Mouse (Mus musculus) E14TG2a.4 (cell line): ENCODE results near the gene Bmp6.

ENCODE experiments used
- CTCF ChIP-seq: conservative IDR thresholded peaks from 2 replicates; pipeline ENCODE4 v1.5.1; 2014; ENCODE audit warnings: low read length
- NANOG ChIP-seq: IDR thresholded peaks from 2 replicates; pipeline ENCODE4 v1.6.1; 2014; ENCODE audit warnings: borderline replicate concordance, low read length, mixed read lengths

DNA sequence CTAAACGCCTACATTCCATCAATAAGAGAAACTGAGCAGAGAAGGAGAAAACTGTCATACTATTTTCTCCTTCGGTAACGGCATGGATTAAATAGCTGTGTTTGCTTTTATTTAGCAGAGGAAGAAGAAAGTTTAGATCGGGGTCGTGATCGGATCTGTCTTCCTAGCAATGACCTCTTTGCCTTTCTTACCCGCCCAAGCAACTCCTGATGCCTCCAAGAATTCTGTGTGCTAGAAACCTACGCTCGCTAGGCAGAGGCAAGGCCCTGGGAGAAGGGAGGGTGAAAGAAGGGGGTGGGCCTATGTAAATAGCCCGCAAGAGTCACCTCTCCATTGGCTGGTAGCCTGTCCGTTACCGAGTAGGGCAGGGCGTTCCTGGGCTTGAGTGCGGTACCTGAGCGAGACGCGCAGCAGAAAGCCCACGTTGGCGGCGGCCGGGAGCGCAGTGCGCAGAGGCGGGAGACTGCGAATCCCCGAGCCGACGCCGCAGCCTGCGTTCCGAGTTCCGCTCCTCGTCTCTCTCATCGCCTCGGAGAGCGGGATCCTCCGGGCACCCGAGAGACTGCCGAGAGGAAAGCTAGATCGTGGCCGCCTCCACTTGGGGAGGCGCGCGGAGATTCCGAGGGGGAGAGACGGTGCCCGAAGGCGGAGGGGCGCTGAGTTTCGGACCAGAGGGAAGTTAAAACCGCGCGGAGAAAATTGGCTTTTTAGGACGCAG lies at the start of gene Bmp6:
- no peak for TF ChIP-seq CTCF
- TF ChIP-seq NANOG = no peak
